Mouse (Mus musculus) liver, embryonic 14.5 days (tissue): Measurements from ENCODE around the gene Tpm1.

Source experiments
- CTCF ChIP-seq: IDR thresholded peaks from 2 replicates; pipeline ENCODE4 v1.5.1; 2016; ENCODE audit warnings: antibody characterized with exemption, low read depth, control low read depth
- EP300 ChIP-seq: IDR thresholded peaks from 2 replicates; pipeline ENCODE4 v1.6.1; 2016; ENCODE audit warnings: antibody characterized with exemption, low read depth

- TF ChIP-seq CTCF, result no peak
- TF ChIP-seq EP300, result no peak
Measured at GRCm38 (mm10) chr9:66978468-66978867, 70.7 kb downstream of the Tpm1 start.
